Mouse (Mus musculus) thymus, postnatal 36 days (tissue): Measurements from ENCODE around the gene Ppfibp1.

Experiments
- DNase-seq, 2 experiments: peaks; one replicate each; pipeline ENCODE4 v3.0.0; 2022; ENCODE audit warnings: mixed read lengths in 2 of 2

The Ppfibp1 gene

GRCm38 (mm10) chr6:146961832-146962481 is 73.7 kb downstream of the Ppfibp1 start:
- no peak for DNase-seq

GRCm38 (mm10) chr6:146963396-146964150 is 75.3 kb downstream of the Ppfibp1 start:
- no peak for DNase-seq

- DNase-seq = no peak
These were observed 77.0 kb downstream of the Ppfibp1 start for GRCm38 (mm10) chr6:146965139-146965772.

- no peak for DNase-seq
These were observed 78.2 kb downstream of the Ppfibp1 start for GRCm38 (mm10) chr6:146966446-146967019.

- DNase-seq = no peak
These were observed 79.5 kb downstream of the Ppfibp1 start for GRCm38 (mm10) chr6:146967836-146968235.

GRCm38 (mm10) chr6:146970811-146971210 is 82.5 kb downstream of the Ppfibp1 start:
- DNase-seq = no peak

- no peak for DNase-seq
These were observed 83.1 kb downstream of the Ppfibp1 start for GRCm38 (mm10) chr6:146971366-146971765.

GRCm38 (mm10) chr6:146972009-146972408 is 83.7 kb downstream of the Ppfibp1 start:
- DNase-seq = no peak

GRCm38 (mm10) chr6:146972740-146973139 is 84.5 kb downstream of the Ppfibp1 start:
- no peak for DNase-seq

- no peak for DNase-seq
These were observed 85.1 kb downstream of the Ppfibp1 start for GRCm38 (mm10) chr6:146973406-146973805.

GRCm38 (mm10) chr6:146973830-146974229 is 85.5 kb downstream of the Ppfibp1 start:
- DNase-seq = no peak

GRCm38 (mm10) chr6:146976446-146976845 is 88.2 kb downstream of the Ppfibp1 start:
- no peak for DNase-seq

GRCm38 (mm10) chr6:146978691-146979114 is 90.4 kb downstream of the Ppfibp1 start:
- DNase-seq = no peak

GRCm38 (mm10) chr6:146979115-146979744 is 90.9 kb downstream of the Ppfibp1 start:
- DNase-seq = no peak

GRCm38 (mm10) chr6:146979953-146980352 is 91.7 kb downstream of the Ppfibp1 start:
- DNase-seq = no peak

- no peak for DNase-seq
These were observed 93.1 kb downstream of the Ppfibp1 start for GRCm38 (mm10) chr6:146981249-146981835.

GRCm38 (mm10) chr6:146984569-146984968 is 96.3 kb downstream of the Ppfibp1 start:
- DNase-seq = no peak

GRCm38 (mm10) chr6:146994236-146994635 is 105.9 kb downstream of the Ppfibp1 start:
- peak; percentile 11 to 26 for DNase-seq

GRCm38 (mm10) chr6:146995391-146995790 is 107.1 kb downstream of the Ppfibp1 start:
- DNase-seq = no peak

GRCm38 (mm10) chr6:146995878-146996277 is 107.6 kb downstream of the Ppfibp1 start:
- no peak for DNase-seq

- DNase-seq = no peak
These were observed 108.7 kb downstream of the Ppfibp1 start for GRCm38 (mm10) chr6:146997006-146997405.

GRCm38 (mm10) chr6:146998710-146999109 is 110.4 kb downstream of the Ppfibp1 start:
- no peak for DNase-seq

- DNase-seq = no peak
These were observed 111.0 kb downstream of the Ppfibp1 start for GRCm38 (mm10) chr6:146999302-146999701.
